11 mouse cellular contexts compared by ENCODE assay signal in the genomic region with DNA sequence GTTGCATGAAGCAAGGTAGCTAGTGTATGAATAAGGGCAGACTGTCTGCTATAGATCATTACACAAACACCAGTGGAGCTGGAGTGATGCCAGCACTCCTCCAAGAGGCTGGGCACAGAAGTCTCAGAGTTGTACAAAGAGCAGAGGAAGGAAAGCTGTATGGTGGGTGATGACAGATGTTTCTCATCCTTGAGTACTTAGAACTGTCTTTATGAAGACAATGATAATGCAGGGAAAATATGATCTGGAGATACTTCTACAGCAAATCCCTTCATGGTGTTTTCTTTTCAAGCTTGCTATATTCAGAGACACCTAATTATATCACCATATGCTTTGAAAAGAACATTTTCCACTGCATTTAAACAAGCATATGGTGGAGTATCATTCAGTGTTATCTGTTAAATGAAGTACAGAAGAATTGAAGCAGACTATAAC. TPM values are rescaled to one million over a fixed set of nuclear protein-coding genes. Genes with fewer than 3 reads are reported as not detected.
DNase-seq lines count a peak whose midpoint lies in the region; ATAC-seq lines count a peak whose summit lies in the region.
"Had no signal": no experiment of that assay in that cellular context is flagged by ENCODE, and none has a peak within 500 bp of the region (broad histone marks: within the 10 kb centered on the region; RNA-seq: fewer than 3 reads in every experiment).

No protein-coding gene starts in this region.

- H3K36me3 ChIP-seq in forebrain, embryonic 13.5 days (ENCODE audit: poor library complexity, severe bottlenecking), result no peaks in the 10 kb centered on the region
- no peaks in the 10 kb centered on the region for H3K36me3 ChIP-seq in forebrain, embryonic 10.5 days (replicated peaks)
- H3K36me3 ChIP-seq: heart, embryonic 13.5 days; intestine, embryonic 15.5 days; limb, embryonic 13.5 days had no signal

- H3K4me2 ChIP-seq in forebrain, embryonic 13.5 days, result no peak overlapping the region
- H3K4me2 ChIP-seq: heart, embryonic 13.5 days; intestine, embryonic 15.5 days; limb, embryonic 13.5 days had no signal

- no peak overlapping the region for H3K4me3 ChIP-seq in forebrain, embryonic 13.5 days
- no peak overlapping the region for H3K4me3 ChIP-seq in forebrain, embryonic 10.5 days
- H3K4me3 ChIP-seq: heart, embryonic 13.5 days; intestine, embryonic 15.5 days; limb, embryonic 13.5 days had no signal

- peaks cover 6% of the 10 kb centered on the region; the same call in 1 of the 2 replicates for H3K4me1 ChIP-seq in forebrain, embryonic 13.5 days
- H3K4me1 ChIP-seq in forebrain, embryonic 10.5 days, result no peaks in the 10 kb centered on the region
- H3K4me1 ChIP-seq: heart, embryonic 13.5 days; intestine, embryonic 15.5 days; limb, embryonic 13.5 days had no signal

- H3K9me3 ChIP-seq in forebrain, embryonic 13.5 days (replicated peaks), result no peaks in the 10 kb centered on the region
- no peaks in the 10 kb centered on the region for H3K9me3 ChIP-seq in forebrain, embryonic 10.5 days
- H3K9me3 ChIP-seq: heart, embryonic 13.5 days; intestine, embryonic 15.5 days; limb, embryonic 13.5 days had no signal

- H3K9ac ChIP-seq in forebrain, embryonic 13.5 days, result no peak overlapping the region
- H3K9ac ChIP-seq: heart, embryonic 13.5 days; intestine, embryonic 15.5 days; limb, embryonic 13.5 days had no signal

- peak; percentile 82 for ATAC-seq in forebrain, embryonic 13.5 days
- ATAC-seq: intestine, embryonic 15.5 days had no signal

- no peak for DNase-seq in forebrain, embryonic 10.5 days (ENCODE audit: extremely low spot score, low spot score)
- DNase-seq in brain, adult 2 months (ENCODE audit: low read depth, low spot score), result peak; percentile 73
- peak; percentile 8 to 55 for DNase-seq in layer of hippocampus, adult 18-20 months (ENCODE audit: low spot score in 2 of 2)
- peak; percentile 21 to 31 for DNase-seq in left cerebral cortex, postnatal 36 days (ENCODE audit: low spot score in 2 of 2)
- DNase-seq in gastrocnemius, adult 18-20 months (ENCODE audit: low spot score), result no peak
- DNase-seq in urinary bladder, postnatal 10 days (ENCODE audit: low spot score), result no peak
- no peak for DNase-seq in kidney, adult 8-10 months

- intact Hi-C loops in left cerebral cortex, postnatal 36 days (cut with DNase I), result no loop called here

- no peak overlapping the region for H3K27ac ChIP-seq in forebrain, embryonic 13.5 days
- H3K27ac ChIP-seq in forebrain, embryonic 10.5 days, result no peak overlapping the region
- H3K27ac ChIP-seq: heart, embryonic 13.5 days; intestine, embryonic 15.5 days; limb, embryonic 13.5 days had no signal

- no peaks in the 10 kb centered on the region for H3K27me3 ChIP-seq in forebrain, embryonic 13.5 days
- H3K27me3 ChIP-seq in forebrain, embryonic 10.5 days (ENCODE audit: poor library complexity, severe bottlenecking), result no peaks in the 10 kb centered on the region
- H3K27me3 ChIP-seq: heart, embryonic 13.5 days; intestine, embryonic 15.5 days; limb, embryonic 13.5 days had no signal

RNA-seq across cellular contexts. Expression of a gene that starts 56.1 kb away (rescaled TPM):
- polyA plus RNA-seq in forebrain, embryonic 13.5 days (2015; fragmentation: Nextera tagmentation; extraction: Ambion mirVana), result 55.7 and 58.3 TPM in 2 replicates
- 45.0 and 48.8 TPM in 2 replicates for polyA plus RNA-seq in forebrain, embryonic 10.5 days (2016; fragmentation: Nextera tagmentation; extraction: Ambion mirVana)
- total RNA-seq in layer of hippocampus, adult 18-20 months (2021), result 10 to 100 TPM; 49.4 to 52.5 TPM
- 10 to 100 TPM; 37.0 to 39.8 TPM for total RNA-seq in left cerebral cortex, postnatal 36 days (2021)
- 100 to 1,000 TPM in 1 of 2 experiments, 10 to 100 TPM in 1; 38.6 to 147 TPM for total RNA-seq in gastrocnemius, adult 18-20 months (2021)

Comparison
In these comparisons a context has a peak if more than half of its experiments do, and no peak if none do; other contexts are left out.
1. DNase-seq: peak in brain, adult 2 months (single experiment), layer of hippocampus, adult 18-20 months (2 of 2) and left cerebral cortex, postnatal 36 days (2 of 2); none in forebrain, embryonic 10.5 days (single experiment), gastrocnemius, adult 18-20 months (single experiment), urinary bladder, postnatal 10 days (single experiment) and kidney, adult 8-10 months (0 of 2).